Mouse (Mus musculus) stomach, postnatal 0 days (tissue): ENCODE measurements around the gene Tmem107.

Experiments
- CTCF ChIP-seq: IDR thresholded peaks from 2 replicates; pipeline ENCODE4 v1.5.1; 2016; ENCODE audit warnings: antibody characterized with exemption, low read depth, mild to moderate bottlenecking, moderate library complexity
- EP300 ChIP-seq: optimal IDR thresholded peaks from 2 replicates; pipeline ENCODE3; 2016; ENCODE audit warnings: antibody characterized with exemption

DNA sequence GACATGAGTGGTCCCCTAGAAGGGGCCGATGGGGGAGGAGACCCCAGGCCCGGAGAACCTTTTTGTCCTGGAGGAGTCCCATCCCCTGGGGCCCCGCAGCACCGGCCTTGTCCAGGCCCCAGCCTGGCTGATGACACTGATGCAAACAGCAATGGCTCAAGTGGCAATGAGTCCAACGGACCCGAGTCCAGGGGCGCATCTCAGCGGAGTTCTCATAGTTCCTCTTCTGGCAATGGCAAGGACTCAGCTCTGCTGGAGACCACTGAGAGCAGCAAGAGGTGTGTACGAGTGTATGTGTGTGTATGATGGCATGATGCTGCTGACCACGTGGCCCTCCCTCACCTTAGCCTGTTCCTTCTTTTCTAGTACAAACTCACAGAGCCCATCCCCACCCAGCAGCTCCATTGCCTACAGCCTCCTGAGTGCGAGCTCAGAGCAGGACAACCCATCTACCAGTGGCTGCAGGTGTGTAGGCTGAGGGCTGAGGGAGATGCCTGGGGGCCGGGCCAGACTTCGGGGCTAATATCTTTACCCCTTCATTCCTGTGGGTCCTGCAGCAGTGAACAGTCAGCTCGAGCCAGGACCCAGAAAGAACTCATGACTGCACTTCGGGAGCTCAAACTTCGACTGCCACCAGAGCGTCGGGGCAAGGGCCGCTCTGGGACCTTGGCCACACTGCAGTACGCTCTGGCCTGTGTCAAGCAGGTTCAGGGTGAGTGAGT, 30.2 kb downstream of the Tmem107 start:
- TF ChIP-seq CTCF (no peak), EP300 (no peak)
